Mouse (Mus musculus) CH12.LX (cell line): Measurements from ENCODE around the gene Abcb1b. TPM values are rescaled to one million over a fixed set of nuclear protein-coding genes. Genes with fewer than 3 reads are reported as not detected.

Experiments used
- DNase-seq: peaks from one replicate; pipeline ENCODE4 v3.0.0-alpha.2; 2013; ENCODE audit errors: extremely low read depth
- H3K27ac ChIP-seq: 2 replicates; pipeline ENCODE4 v1.5.1; 2012; ENCODE audit warnings: low read depth, mild to moderate bottlenecking, control low read depth, moderate library complexity; ENCODE audit not compliant: insufficient read depth
- H3K27me3 ChIP-seq: replicated peaks from 2 replicates; pipeline ENCODE3; 2012; ENCODE audit warnings: inconsistent platforms
- H3K36me3 ChIP-seq, 2 experiments: replicated peaks in 1 of 2; 2 replicates each; pipeline versions ENCODE3 to v1.6.1; 2012; ENCODE audit warnings: inconsistent platforms in 1 of 2, low read length in 1 of 2, mild to moderate bottlenecking in 1 of 2, mixed read lengths in 1 of 2, moderate library complexity in 1 of 2; ENCODE audit not compliant: control insufficient read depth in 1 of 2, insufficient read depth in 1 of 2
- H3K4me1 ChIP-seq, 2 experiments: 2 replicates each; pipeline ENCODE4 v1.6.1; 2012; ENCODE audit warnings: inconsistent platforms in 1 of 2, moderate library complexity in 1 of 2; ENCODE audit not compliant: insufficient read depth in 2 of 2, control insufficient read depth in 1 of 2
- H3K4me2 ChIP-seq: 2 replicates; pipeline ENCODE4 v1.6.1; 2012; ENCODE audit warnings: low read depth, mild to moderate bottlenecking, control low read depth; ENCODE audit not compliant: poor library complexity, insufficient read depth, severe bottlenecking
- H3K4me3 ChIP-seq, 3 experiments: fragments of 150-350 bp in 1 of 3; sonication (generic) in 1 of 3; replicated peaks in 1 of 3; 2 replicates each; pipeline versions ENCODE3 to v1.5.1; 2011 to 2012; ENCODE audit warnings: low read depth in 2 of 3, low read length in 2 of 3, mild to moderate bottlenecking in 2 of 3, moderate library complexity in 2 of 3, control low read depth in 1 of 3, improper control_type of control experiment in 1 of 3, inconsistent platforms in 1 of 3, mixed read lengths in 1 of 3; ENCODE audit not compliant: poor library complexity in 1 of 3
- H3K79me2 ChIP-seq: replicated peaks from 2 replicates; pipeline ENCODE4 v1.6.1; 2012; ENCODE audit warnings: mild to moderate bottlenecking, moderate library complexity; ENCODE audit not compliant: control insufficient read depth, poor library complexity, insufficient read depth, severe bottlenecking; ENCODE audit errors: extremely low read depth
- H3K9ac ChIP-seq: 2 replicates; pipeline ENCODE4 v1.6.1; 2012; ENCODE audit warnings: low read depth, mild to moderate bottlenecking, control low read depth, moderate library complexity; ENCODE audit not compliant: insufficient read depth
- H3K9me3 ChIP-seq: replicated peaks from 2 replicates; pipeline ENCODE3; 2012; ENCODE audit warnings: low read length, inconsistent platforms, mixed read lengths
- BHLHE40 ChIP-seq: IDR thresholded peaks from 2 replicates; pipeline ENCODE4 v1.6.1; 2011; ENCODE audit warnings: mild to moderate bottlenecking, low read depth, low read length, improper control_type of control experiment
- CHD1 ChIP-seq: IDR thresholded peaks from 2 replicates; pipeline ENCODE4 v1.6.1; 2012; ENCODE audit warnings: low read depth, low read length, improper control_type of control experiment, inconsistent platforms
- CHD2 ChIP-seq: IDR thresholded peaks from 2 replicates; pipeline ENCODE4 v1.6.1; 2011; ENCODE audit warnings: low read length, improper control_type of control experiment
- CTCF ChIP-seq, 2 experiments: IDR thresholded peaks in 1 of 2; conservative IDR thresholded peaks in 1 of 2; 2 replicates each; pipeline ENCODE4 v1.5.1; 2011 to 2012; ENCODE audit warnings: low read depth in 2 of 2, low read length in 2 of 2, improper control_type of control experiment in 1 of 2, inconsistent platforms in 1 of 2, mild to moderate bottlenecking in 1 of 2, moderate library complexity in 1 of 2
- ELF1 ChIP-seq: IDR thresholded peaks from 2 replicates; pipeline ENCODE4 v1.6.1; 2014; ENCODE audit warnings: low read depth, mild to moderate bottlenecking, inconsistent platforms, low read length, improper control_type of control experiment
- EP300 ChIP-seq: IDR thresholded peaks from 2 replicates; pipeline ENCODE4 v1.6.1; 2011; ENCODE audit warnings: low read length, improper control_type of control experiment
- ETS1 ChIP-seq: conservative IDR thresholded peaks from 2 replicates; pipeline ENCODE4 v1.6.1; 2012; ENCODE audit warnings: low read depth, mild to moderate bottlenecking, inconsistent platforms, low read length, improper control_type of control experiment, moderate library complexity
- IRF4 ChIP-seq: IDR thresholded peaks from 2 replicates; pipeline ENCODE4 v1.6.1; 2014; ENCODE audit warnings: low read depth, mild to moderate bottlenecking, inconsistent platforms, low read length, improper control_type of control experiment
- JUN ChIP-seq: IDR thresholded peaks from 2 replicates; pipeline ENCODE4 v1.6.1; 2011; ENCODE audit warnings: low read depth, mild to moderate bottlenecking, low read length, improper control_type of control experiment, moderate library complexity; ENCODE audit not compliant: insufficient read depth
- JUND ChIP-seq: conservative IDR thresholded peaks from 2 replicates; pipeline ENCODE4 v1.6.1; 2011; ENCODE audit warnings: low read depth, low read length, improper control_type of control experiment
- KAT2A ChIP-seq: IDR thresholded peaks from 2 replicates; pipeline ENCODE4 v1.6.1; 2012; ENCODE audit warnings: low read length, improper control_type of control experiment, inconsistent platforms; ENCODE audit not compliant: insufficient replicate concordance
- MAFK ChIP-seq: IDR thresholded peaks from 2 replicates; pipeline ENCODE4 v1.6.1; 2011; ENCODE audit warnings: low read length, improper control_type of control experiment; ENCODE audit not compliant: insufficient replicate concordance
- MAX ChIP-seq: IDR thresholded peaks from 2 replicates; pipeline ENCODE4 v1.6.1; 2011; ENCODE audit warnings: low read length, improper control_type of control experiment
- MAZ ChIP-seq: IDR thresholded peaks from 2 replicates; pipeline ENCODE4 v1.6.1; 2012; ENCODE audit warnings: low read depth, mild to moderate bottlenecking, inconsistent platforms, low read length, improper control_type of control experiment, moderate library complexity
- MEF2A ChIP-seq: IDR thresholded peaks from 2 replicates; pipeline ENCODE4 v1.6.1; 2014; ENCODE audit warnings: low read depth, mild to moderate bottlenecking, inconsistent platforms, low read length, improper control_type of control experiment, borderline replicate concordance
- MXI1 ChIP-seq: IDR thresholded peaks from 2 replicates; pipeline ENCODE4 v1.6.1; 2011; ENCODE audit warnings: mild to moderate bottlenecking, low read depth, low read length, improper control_type of control experiment
- MYC ChIP-seq: IDR thresholded peaks from 2 replicates; pipeline ENCODE4 v1.6.1; 2011; ENCODE audit warnings: low read depth, mild to moderate bottlenecking, improper control_type of control experiment, low read length
- NELFE ChIP-seq: IDR thresholded peaks from 2 replicates; pipeline ENCODE4 v1.6.1; 2011; ENCODE audit warnings: low read depth, low read length, improper control_type of control experiment
- NRF1 ChIP-seq: IDR thresholded peaks from 2 replicates; pipeline ENCODE4 v1.6.1; 2014; ENCODE audit warnings: low read depth, mild to moderate bottlenecking, inconsistent platforms, low read length, improper control_type of control experiment, moderate library complexity
- PAX5 ChIP-seq: IDR thresholded peaks from 2 replicates; pipeline ENCODE4 v1.6.1; 2012; ENCODE audit warnings: low read length, inconsistent platforms, mixed read lengths
- POLR2A ChIP-seq: IDR thresholded peaks from 2 replicates; pipeline ENCODE4 v1.6.1; 2011; ENCODE audit warnings: low read depth, mild to moderate bottlenecking, improper control_type of control experiment, low read length
- RAD21 ChIP-seq: IDR thresholded peaks from 2 replicates; pipeline ENCODE4 v1.6.1; 2011; ENCODE audit warnings: low read depth, mild to moderate bottlenecking, low read length, improper control_type of control experiment, moderate library complexity
- SIN3A ChIP-seq: IDR thresholded peaks from 2 replicates; pipeline ENCODE4 v1.6.1; 2012; ENCODE audit warnings: low read length, improper control_type of control experiment, inconsistent platforms
- SMC3 ChIP-seq: IDR thresholded peaks from 2 replicates; pipeline ENCODE4 v1.6.1; 2011; ENCODE audit warnings: low read depth, low read length, improper control_type of control experiment
- TBP ChIP-seq: conservative IDR thresholded peaks from 2 replicates; pipeline ENCODE4 v1.6.1; 2011; ENCODE audit warnings: low read depth, low read length, improper control_type of control experiment
- TCF12 ChIP-seq: IDR thresholded peaks from 2 replicates; pipeline ENCODE4 v1.6.1; 2014; ENCODE audit warnings: low read depth, mild to moderate bottlenecking, inconsistent platforms, low read length, improper control_type of control experiment
- UBTF ChIP-seq: IDR thresholded peaks from 2 replicates; pipeline ENCODE4 v1.6.1; 2012; ENCODE audit warnings: low read depth, mild to moderate bottlenecking, inconsistent platforms, low read length, improper control_type of control experiment, moderate library complexity
- USF1 ChIP-seq: IDR thresholded peaks from 2 replicates; pipeline ENCODE4 v1.6.1; 2014; ENCODE audit warnings: low read depth, mild to moderate bottlenecking, inconsistent platforms, low read length, improper control_type of control experiment
- USF2 ChIP-seq: conservative IDR thresholded peaks from 2 replicates; pipeline ENCODE4 v1.6.1; 2011; ENCODE audit warnings: low read depth, low read length, improper control_type of control experiment
- ZC3H11A ChIP-seq: IDR thresholded peaks from 2 replicates; pipeline ENCODE4 v1.6.1; 2012; ENCODE audit warnings: low read depth, mild to moderate bottlenecking, inconsistent platforms, low read length, improper control_type of control experiment
- ZKSCAN1 ChIP-seq: IDR thresholded peaks from 2 replicates; pipeline ENCODE4 v1.6.1; 2012; ENCODE audit warnings: low read depth, inconsistent platforms, low read length, improper control_type of control experiment, borderline replicate concordance
- ZMIZ1 ChIP-seq: IDR thresholded peaks from 2 replicates; pipeline ENCODE4 v1.6.1; 2012; ENCODE audit warnings: low read depth, mild to moderate bottlenecking, inconsistent platforms, low read length, improper control_type of control experiment
- ZNF384 ChIP-seq: IDR thresholded peaks from 2 replicates; pipeline ENCODE4 v1.6.1; 2012; ENCODE audit warnings: low read depth, low read length, improper control_type of control experiment, inconsistent platforms
- dilution Hi-C: fragments of 300-500 bp; cut with MboI; formaldehyde crosslinking; loops from 2 replicates; pipeline ENCODE4 v1.14.3; 2020; ENCODE audit warnings: low sequenced_read_pairs; ENCODE audit not compliant: extremely low pct_unique_long_range_greater_than_20kb, extremely low pct_ligation_motif_present
- in situ Hi-C: fragments of 300-500 bp; cut with MboI; formaldehyde crosslinking; loops from 3 replicates; pipeline ENCODE4 v1.14.3; 2019; ENCODE audit warnings: low sequenced_read_pairs, low pct_ligation_motif_present, low pct_unique_long_range_greater_than_20kb, mixed read lengths
- polyA plus RNA-seq: library from polyadenylated mRNA; unstranded; fragments of >175 nt; gene quantifications from 2 replicates; pipeline ENCODE4 v1.2.1, GENCODE M21; 2012; ENCODE audit warnings: low read depth; ENCODE audit not compliant: insufficient read length
- total RNA-seq, 2 experiments: library from RNA; depleted of rRNA; stranded (reverse); fragments of 300-350 nt in 1 of 2; fragments of >200 nt in 1 of 2; gene quantifications; 2 replicates each; pipeline ENCODE4 v1.2.3; 2012 to 2014

The Abcb1b gene
- total and polyA plus RNA-seq, 3 experiments = 1.2 to 14.2 (median 1.8) TPM

DNA sequence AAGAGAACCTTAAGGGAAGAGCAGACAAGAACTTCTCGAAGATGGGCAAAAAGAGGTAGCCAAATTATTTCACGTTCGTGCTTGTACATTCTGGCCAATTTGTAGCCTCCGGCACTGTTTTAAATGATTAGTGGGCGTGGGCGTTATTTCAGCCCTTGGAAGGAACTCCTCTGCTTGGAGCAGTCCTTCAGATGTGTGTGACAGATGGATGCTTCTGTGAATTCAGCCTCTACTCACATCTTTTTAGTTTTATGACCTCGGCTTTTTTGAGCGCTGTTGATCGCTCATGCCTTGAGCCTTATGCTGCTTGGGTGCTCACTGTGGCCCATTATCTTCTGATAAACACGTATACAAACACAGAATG lies 787 bp downstream of the Abcb1b start:
- no peak for DNase-seq
- no peak overlapping the region for H3K27ac ChIP-seq
- H3K9me3 ChIP-seq = no peaks in the 10 kb centered on the region
- H3K4me2 ChIP-seq = no peak overlapping the region
- H3K79me2 ChIP-seq = peaks cover 6% of the 10 kb centered on the region
- peak overlapping the region; percentile 35 for H3K9ac ChIP-seq
- H3K36me3 ChIP-seq = no peaks in the 10 kb centered on the region
- in situ Hi-C loops (no loop called here), dilution Hi-C loops (no loop called here)
- H3K4me1 ChIP-seq = no peaks in the 10 kb centered on the region
- H3K4me3 ChIP-seq = peak overlapping the region in 2 of 3 experiments; percentile 28 to 62
- H3K27me3 ChIP-seq = no peaks in the 10 kb centered on the region
- TF ChIP-seq NELFE = no peak
- TF ChIP-seq KAT2A = no peak
- no peak for TF ChIP-seq ETS1
- TF ChIP-seq MAFK = no peak
- TF ChIP-seq MEF2A = no peak

DNA sequence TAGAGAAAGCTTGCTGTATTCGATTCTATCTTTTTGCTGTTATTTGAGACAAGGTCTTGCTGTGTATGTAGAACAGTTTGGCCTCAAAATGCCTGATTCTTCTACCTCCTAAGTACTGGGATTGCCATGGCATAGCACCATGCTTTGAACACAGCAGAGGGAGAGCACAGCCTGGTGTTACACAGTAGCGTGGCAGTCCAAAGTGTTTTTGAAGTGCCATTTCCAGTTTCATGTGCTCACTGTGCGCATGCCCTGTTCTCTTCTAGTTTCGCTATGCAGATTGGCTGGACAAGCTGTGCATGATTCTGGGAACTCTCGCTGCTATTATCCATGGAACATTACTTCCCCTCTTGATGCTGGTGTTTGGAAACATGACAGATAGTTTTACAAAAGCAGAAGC lies 7.8 kb downstream of the Abcb1b start:
- no peaks in the 10 kb centered on the region for H3K36me3 ChIP-seq
- DNase-seq = peak; percentile 21
- H3K9ac ChIP-seq = 0 out of 2 replicates have a peak overlapping the region, but pooled peaks have one; percentile 66
- no peaks in the 10 kb centered on the region for H3K9me3 ChIP-seq
- H3K4me2 ChIP-seq = peak overlapping the region; percentile 98
- H3K27ac ChIP-seq = peak overlapping the region; percentile 30; the same call in 1 of the 2 replicates
- dilution Hi-C loops = no loop called here
- peaks cover 6 to 22% of the 10 kb centered on the region in 2 experiments for H3K4me1 ChIP-seq
- in situ Hi-C loops = no loop called here
- H3K27me3 ChIP-seq = no peaks in the 10 kb centered on the region
- peaks cover 6% of the 10 kb centered on the region for H3K79me2 ChIP-seq
- H3K4me3 ChIP-seq = no peak overlapping the region
- TF ChIP-seq JUN (no peak), CTCF (conservative IDR thresholded peaks at IDR 0.05 in 1 of 2, IDR thresholded peaks at IDR 0.05 in 1 of 2; ENCODE audit: low read depth in 2 of 2, low read length in 2 of 2) (peak in 1 of 2 experiments; percentile 62; a peak in 2 of 4 replicates), ELF1 (no peak), NRF1 (peak; percentile 84), BHLHE40 (no peak), ZC3H11A (no peak), MEF2A (0 out of 2 replicates have a peak, but pooled peaks have one; percentile 36), CHD1 (no peak), ZMIZ1 (no peak), ETS1 (no peak), IRF4 (peak; percentile 57), USF2 (no peak), ZKSCAN1 (no peak), MXI1 (peak; percentile 62), MAX (peak; percentile 77; the same call in 1 of the 2 replicates), SIN3A (no peak), MAZ (no peak), POLR2A (peak; percentile 46; the same call in 1 of the 2 replicates), PAX5 (no peak), NELFE (no peak), MYC (peak; percentile 73), JUND (0 out of 2 replicates have a peak, but pooled peaks have one; percentile 6), SMC3 (peak; percentile 66), TBP (peak; percentile 73; the same call in 1 of the 2 replicates), RAD21 (peak; percentile 66), USF1 (no peak), TCF12 (peak; percentile 45; the same call in 1 of the 2 replicates), KAT2A (no peak), MAFK (no peak), EP300 (no peak), CHD2 (no peak), ZNF384 (no peak), UBTF (no peak)
